Mouse (Mus musculus) effector memory CD4-positive, alpha-beta T cell, adult 7 months (primary cell): ENCODE results near the gene Pex11a. TPM values are rescaled to one million over a fixed set of nuclear protein-coding genes. Genes with fewer than 3 reads are reported as not detected.

Experiments used
- polyA plus RNA-seq: library from polyadenylated mRNA; unstranded; fragments of 100-300 nt; shearing (Covaris generic); gene quantifications from one replicate; pipeline ENCODE4 v1.2.1, GENCODE M21; 2017

Pex11a gene
- 2.4 TPM for polyA plus RNA-seq

GRCm38 (mm10) chr7:79742659-79743536 lies at the start of gene Pex11a, which contains the start of gene Wdr93:
TSS of gene Pex11a (minus strand) at chr7:79743131.
TSS of gene Wdr93 (plus strand) at chr7:79743163.

GRCm38 (mm10) chr7:79732622-79733021 lies 10.3 kb downstream of the Pex11a start, which contains the start of gene Plin1:
TSS of gene Plin1 (minus strand) at chr7:79732903.

GRCm38 (mm10) chr7:79715187-79715981 lies 27.5 kb downstream of the Pex11a start, which contains the start of gene Kif7:
TSS of gene Kif7 (minus strand) at chr7:79715720.

Other genes starting within 250 kb of the Pex11a start
- not detected for gene Rhcg, start 125.5 kb downstream of the Pex11a start, polyA plus RNA-seq
- 0.57 TPM for gene Ticrr, start 82.9 kb downstream of the Pex11a start, polyA plus RNA-seq
- 0.45 TPM for gene Kif7, start 27.4 kb downstream of the Pex11a start, polyA plus RNA-seq
- 0.13 TPM for gene Plin1, start 10.2 kb downstream of the Pex11a start, polyA plus RNA-seq
- not detected for gene Wdr93, start within 50 bp of the Pex11a start, polyA plus RNA-seq
- 0.69 TPM for gene Mesp1, start 50.7 kb upstream of the Pex11a start, polyA plus RNA-seq
- gene Mesp2, start 67.6 kb upstream of the Pex11a start, polyA plus RNA-seq = 0.51 TPM
- 1.8 TPM for gene Anpep, start 117.9 kb upstream of the Pex11a start, polyA plus RNA-seq
- gene Ap3s2, start 177.5 kb upstream of the Pex11a start, polyA plus RNA-seq = 13.7 TPM
- 0.50 TPM for gene Arpin, start 192.2 kb upstream of the Pex11a start, polyA plus RNA-seq